Mouse (Mus musculus) gastrocnemius, adult 18-20 months (tissue): ENCODE measurements around the gene Cd200. TPM values are rescaled to one million over a fixed set of nuclear protein-coding genes. Genes with fewer than 3 reads are reported as not detected.
"Not testable (repeated sequence)": the region's sequence is repeated elsewhere in the genome, so short reads cannot be mapped to it uniquely, and the experiment has no call there.

Experiments
- DNase-seq: peaks from one replicate; pipeline ENCODE4 v3.0.0; 2021; ENCODE audit warnings: low spot score
- total RNA-seq, 2 experiments: library from RNA; stranded (reverse); gene quantifications; 2 replicates each; pipeline ENCODE4 v1.2.3; 2021

Cd200 gene
- total RNA-seq, 2 experiments from 2014 or later: 11.3 to 18.1 TPM

DNA sequence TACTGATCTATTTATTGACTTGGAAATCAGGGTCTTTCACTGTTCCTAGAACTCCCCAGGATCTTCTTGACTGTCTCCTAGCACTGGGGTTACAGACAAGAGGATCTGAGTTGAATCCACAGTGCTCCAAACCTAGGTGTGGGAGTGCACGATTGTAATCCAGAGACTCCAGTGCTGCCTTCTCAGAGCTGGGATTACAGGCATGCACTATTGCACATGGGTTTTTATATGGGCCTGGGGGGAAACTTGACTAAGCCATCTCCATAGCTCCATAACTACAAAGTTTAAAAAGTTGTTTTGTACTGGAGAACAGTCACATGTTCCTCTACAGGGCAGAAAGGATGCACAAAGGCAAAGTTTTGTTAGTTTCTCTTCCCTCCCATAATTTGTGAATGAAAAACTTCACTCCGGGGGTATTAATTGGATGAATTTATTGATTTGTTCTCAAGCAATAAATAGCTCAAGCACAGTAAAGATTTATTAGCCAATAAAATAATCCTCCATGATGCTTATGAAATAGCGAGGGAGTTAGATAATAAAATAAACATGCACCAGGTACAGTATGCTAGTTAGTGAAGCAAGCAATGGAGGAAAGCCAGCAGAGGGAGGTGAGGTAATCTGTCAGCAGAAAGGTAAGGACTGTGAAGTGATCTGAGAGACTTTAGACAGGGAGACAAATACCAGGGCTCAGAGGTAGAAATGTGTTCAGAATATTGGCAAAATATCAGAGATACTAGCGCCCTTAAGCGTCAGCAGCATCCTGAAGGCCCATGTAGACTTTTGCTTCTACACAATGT, 30.5 kb downstream of the Cd200 start:
- DNase-seq: no peak

DNA sequence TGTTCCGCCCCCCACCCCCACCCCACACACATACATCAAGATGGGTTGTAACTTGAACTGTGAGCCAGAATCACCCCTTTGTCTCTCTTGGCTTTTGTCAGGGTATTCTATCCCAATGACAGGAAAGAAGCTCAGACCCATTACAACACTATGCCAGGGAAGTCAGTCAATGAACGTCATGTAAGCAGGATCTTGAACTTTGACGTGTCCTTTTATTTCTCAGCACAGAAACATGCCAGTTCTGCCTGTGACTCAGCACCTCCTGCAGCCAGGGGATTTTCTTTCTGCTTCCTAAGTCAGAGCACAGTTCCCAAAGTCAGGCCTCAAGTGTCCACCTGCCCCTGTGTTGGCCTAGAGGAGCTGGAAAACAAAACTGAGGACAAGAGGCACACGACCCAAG, 31.5 kb downstream of the Cd200 start:
- DNase-seq: no peak

DNA sequence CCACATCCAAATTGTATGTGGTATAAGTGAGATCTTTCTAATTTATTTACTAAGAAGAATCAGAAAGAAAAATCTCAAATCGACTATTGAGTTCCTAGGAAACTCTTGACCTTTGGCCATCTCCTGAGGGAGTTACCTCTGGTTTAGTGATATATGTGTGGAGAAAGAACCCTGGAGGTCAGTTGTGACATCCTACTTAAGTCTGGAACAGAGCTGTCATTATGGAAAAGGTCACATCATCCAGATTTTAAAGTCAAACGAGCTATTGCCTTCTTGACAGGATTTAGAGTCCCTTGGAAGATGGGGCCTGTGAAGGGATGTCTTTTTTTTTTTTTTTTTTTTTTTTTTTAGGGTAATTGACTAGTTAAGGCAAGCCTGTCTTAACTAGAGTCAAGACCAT, 32.0 kb downstream of the Cd200 start:
- DNase-seq: no peak

DNA sequence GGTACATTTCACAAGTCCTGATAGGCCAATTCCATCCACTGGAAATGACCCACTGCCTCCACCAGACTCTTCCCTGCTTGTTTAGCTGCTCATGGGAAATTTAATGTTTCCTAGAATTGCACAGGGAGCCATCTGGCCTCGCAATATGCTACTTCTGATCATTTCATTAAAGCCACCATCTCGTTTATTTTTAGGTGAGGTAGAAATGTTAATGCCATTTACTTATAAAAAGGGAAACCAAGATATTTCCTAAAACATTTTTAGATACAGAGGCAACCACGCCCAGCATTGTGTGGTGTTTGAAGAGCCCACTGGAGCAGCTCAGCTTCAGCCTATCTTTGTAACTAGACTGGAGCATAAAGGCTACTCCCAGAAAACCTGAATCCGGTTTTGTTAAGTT, 32.6 kb downstream of the Cd200 start:
- DNase-seq: no peak

DNA sequence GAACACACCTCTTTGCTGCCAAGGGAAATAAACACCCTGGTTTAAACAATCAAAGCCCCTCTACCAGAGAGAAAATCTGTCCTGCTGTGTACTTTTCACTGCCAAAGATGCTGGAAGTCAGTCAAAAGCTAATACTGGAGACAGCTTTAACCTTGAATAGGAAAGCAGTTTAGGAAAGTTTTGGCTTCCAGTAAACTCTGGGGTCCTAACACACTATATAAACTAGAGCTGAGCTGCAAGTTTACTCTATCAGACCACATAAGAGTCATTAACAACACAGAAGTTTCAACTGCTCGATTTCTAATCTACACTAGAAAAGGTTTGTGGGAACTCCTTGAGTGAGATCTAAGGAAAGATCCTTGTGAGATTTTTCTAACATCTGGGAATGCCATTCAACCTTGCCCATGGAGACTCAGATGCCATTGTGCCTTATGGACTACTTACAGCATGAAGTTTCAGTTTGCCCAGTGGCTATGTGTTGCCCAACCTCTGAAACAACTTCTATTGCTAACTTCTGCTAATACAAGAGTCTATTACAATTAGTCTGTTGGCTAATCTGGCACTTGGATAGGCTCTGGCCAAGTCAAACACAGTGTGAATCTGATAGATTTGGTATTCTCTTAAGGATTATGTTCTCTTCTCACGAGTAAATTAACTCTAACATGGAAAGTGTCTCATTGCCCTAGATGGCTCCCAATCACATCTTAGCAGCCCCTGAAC, 33.2 kb downstream of the Cd200 start:
- DNase-seq: no peak

DNA sequence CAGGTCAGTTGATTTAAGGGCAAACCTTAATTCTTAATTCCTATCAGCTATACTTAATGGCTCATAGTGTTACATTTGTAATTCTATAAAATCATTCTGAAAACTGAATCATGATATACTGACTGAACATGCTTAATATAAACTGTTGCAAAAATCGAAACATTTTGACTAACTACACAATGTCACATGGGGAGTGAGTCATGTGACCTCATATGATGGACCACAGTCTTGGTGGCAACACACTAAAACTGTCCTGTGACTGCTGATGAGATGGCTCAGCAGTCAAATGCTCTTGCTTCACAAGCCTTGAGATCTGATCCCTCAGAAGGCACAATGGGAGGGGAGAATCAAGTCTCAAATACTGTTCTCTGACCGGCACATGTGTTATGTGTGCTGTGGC, 34.8 kb downstream of the Cd200 start:
- DNase-seq: no peak

DNA sequence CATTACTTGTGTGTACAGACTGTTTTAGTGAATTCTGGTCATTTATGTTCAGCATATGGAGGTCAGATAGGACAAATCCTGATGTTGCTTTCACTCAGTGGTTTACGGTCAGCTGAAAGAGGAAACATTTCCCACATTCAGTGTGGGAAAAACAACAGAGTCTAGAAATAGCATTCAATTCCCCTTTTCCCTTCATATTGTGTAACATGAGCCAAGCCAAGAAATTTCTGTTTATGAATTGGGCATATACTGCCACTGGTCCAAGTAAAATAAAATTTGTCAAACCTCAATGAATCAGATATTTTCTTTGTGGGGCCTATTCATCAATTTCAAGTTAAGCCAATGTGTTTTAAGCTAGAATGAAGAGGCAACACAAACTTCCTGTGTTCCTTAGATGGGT, 37.8 kb downstream of the Cd200 start:
- DNase-seq: no peak

DNA sequence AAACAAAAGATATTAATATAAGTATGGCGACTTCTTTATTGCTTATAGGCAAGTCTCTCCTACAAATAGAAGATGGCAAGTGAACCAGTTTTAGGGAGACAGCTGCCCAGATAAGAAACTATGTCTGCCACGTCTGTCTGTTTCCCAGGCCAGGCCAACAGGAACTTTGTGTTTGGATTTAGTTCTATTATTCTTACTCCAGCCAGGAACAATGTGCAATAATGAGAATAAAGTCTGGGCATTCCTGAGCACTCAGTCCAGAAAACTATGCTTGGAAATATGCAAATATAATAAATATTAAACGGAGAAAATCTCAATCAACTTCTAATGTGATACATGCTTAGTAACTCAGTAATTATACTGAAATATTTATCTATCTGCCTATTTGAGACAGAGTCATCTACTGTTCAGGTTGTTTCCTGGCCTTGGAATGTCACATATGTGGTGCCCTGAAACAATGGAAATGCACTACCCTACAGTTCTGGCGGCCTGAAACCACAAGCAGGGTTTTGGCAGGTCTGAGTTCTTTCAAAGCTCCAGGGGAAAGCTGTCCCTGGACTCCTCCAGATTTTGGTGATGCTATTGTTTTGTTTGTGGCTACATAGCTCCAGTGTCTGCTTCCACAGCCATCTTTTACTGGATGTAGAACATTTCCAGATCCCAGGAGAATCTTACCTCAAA, 39.4 kb downstream of the Cd200 start:
- DNase-seq: no peak

DNA sequence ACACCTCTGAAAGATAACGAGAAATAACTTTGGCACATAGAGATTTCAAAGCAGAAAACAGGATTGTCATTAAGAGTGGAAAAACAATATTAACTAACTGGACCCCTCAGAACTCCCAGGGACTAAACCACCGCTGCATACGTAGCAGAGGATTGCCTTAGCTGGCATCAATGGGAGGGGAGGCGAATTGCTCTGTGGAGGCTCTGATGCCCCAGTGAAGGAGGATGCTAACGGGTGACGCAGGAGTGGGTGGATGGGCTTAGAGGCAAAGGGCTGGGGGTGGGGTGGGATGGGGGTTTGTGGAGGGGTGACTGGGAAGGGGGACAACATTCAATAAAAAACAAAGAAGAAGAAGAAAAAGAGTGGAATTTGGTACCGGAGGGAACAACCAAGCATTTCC, 42.7 kb downstream of the Cd200 start:
- no peak for DNase-seq

DNA sequence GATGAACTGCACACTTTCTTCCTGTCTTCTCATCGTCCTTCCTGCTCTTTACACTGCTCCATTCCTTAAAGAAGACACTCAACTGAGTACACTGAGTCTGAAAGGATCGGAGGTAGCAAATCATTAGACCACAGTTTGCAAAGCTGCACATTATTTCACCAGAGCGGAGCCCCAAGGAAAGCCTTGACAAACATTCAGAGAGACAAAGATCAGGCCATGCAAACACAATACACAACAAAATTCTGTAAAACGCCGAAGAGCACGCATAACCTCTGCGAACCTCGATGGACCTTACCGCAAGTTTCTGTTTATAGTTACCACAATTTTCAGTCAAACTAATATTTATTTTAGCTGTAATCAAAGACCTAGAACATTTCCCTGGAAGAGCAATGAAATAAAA, 43.5 kb downstream of the Cd200 start:
- DNase-seq: no peak

DNA sequence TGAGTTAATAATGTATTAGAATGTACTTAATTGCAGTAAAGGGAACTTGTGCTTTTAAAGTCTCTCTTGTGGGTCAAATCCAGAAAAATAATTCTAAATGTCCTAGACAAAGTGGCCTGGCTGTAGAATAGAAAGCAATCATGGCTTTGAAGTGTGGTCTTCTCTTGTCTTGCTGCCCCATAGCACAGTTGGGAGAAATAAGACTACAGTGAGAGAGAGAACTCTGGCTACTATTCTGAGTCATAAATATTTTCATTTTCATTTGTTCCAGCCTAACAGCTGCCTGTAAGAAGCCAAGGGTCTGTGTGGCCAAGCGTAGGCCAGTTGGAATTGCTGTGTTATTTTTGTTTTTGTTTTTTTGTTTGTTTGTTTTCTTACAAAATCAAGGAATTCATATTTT, 44.2 kb downstream of the Cd200 start:
- DNase-seq: no peak

DNA sequence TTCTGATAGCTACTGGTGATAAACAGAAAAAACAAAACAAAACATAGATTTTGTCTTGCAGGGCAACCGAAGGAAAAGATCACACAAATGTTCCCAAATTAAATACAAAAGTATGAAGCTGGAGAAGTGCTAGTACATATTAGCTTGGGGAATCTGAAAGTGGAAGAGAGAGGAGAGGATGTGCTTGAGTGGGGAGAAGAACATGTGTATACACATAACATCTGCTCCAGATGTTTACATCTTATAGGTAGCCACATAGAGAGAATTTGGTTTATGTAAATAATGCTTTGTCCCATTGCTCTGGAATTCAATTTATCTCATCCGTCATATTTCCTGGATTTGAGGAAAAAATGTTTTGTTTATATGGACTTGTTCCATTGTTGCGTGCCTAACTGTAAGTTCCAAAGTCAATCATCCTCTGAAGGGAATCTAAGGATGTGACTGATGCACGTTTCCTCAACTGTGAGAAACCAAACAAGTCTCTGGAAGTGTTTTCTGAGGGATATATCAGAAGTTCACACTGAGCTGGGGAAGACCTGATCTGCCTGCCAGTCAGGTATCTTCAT, 45.3 kb downstream of the Cd200 start:
- no peak for DNase-seq

DNA sequence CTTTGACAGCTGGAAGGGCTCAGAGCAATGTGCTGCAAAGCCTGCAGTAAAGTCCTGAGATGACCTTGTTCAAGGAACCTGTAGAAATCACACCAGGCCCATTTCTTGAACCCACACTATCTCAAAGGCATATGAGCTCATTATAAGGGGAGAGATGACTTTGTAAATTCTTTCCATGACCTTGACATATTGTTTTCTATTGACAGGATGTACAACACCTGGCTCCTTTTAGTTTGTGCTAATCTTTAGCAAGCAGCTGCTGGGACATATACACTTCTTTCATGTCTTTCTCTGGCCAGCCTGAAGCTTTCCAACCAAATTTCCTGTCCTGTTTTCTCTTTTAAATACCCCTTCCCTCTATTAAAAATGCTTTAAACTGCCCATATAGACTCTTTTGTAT, 47.4 kb downstream of the Cd200 start:
- no peak for DNase-seq

DNA sequence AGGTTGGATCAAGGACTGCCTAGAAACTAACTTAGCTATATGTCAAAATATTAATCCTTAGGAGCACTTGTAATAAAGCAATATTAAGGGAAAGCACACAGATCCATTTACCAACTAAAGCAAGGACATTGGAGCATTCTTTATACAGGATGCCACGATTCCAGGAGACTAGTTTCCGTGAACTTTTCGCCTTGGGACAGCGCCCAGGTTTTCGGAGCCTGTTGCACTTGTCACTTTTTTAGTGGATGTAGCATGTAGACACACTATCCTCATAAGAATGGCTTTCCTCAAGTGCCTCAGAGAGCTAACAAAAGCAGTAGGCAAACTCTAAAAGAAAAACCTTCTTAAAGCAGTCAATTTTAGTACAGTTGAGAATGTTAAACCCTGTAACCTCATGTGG, 50.4 kb downstream of the Cd200 start:
- not testable (repeated sequence) for DNase-seq

DNA sequence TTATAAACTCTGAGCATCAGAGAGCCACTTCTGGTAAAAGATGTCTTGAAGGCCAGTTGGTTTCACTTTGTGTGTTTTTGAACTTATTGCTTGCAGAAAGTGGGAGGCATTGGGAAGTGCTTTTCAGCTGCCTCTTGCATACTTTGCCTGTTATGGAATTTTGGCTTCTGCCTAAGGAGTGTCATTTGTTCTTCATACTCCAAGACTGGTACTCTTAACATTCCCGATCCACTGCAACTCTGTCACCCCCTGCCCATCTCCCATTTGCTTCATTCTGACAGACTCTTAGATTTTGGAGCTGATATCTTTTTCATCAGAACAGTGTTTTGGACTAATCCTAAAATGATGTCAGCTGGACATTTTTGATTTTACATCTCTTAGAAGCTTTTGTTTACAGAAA, 51.7 kb downstream of the Cd200 start:
- no peak for DNase-seq

DNA sequence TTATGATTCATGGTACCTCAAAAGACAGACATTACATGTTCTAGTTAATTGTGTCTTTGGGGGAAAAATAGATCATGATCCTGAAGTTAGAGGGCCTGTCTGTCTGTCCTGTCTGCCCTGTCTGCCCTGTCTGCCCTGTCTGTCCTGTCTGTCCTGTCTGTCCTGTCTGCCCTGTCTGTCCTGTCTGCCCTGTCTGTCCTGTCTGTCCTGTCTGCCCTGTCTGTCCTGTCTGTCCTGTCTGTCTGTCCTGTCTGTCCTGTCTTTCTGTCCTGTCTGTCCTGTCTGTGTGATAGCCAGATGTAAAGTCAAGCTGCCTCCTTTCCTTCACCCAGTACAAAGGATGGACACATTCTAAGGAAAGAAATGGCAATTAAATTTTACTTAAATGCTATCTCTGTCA, 56.0 kb downstream of the Cd200 start:
- no peak for DNase-seq

DNA sequence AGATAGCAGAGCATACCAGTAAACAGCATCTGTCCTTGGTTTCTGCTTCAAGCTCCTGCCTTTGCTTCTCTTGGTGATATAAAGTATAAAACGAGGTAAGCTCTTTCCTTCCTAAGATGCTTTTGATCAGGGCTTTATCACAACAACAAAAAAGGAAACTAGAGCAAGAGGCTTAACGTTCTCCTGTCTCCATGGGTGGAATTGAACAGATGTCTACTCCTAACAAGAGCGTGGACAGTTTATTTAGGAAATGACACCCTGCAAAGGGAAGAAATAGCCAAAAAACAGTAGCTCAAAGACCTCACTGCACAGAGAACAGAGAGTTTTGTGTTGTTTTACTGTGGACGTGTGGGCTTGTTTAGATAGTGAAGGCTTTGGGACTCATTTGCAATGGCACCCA, 58.1 kb downstream of the Cd200 start:
- DNase-seq: no peak

DNA sequence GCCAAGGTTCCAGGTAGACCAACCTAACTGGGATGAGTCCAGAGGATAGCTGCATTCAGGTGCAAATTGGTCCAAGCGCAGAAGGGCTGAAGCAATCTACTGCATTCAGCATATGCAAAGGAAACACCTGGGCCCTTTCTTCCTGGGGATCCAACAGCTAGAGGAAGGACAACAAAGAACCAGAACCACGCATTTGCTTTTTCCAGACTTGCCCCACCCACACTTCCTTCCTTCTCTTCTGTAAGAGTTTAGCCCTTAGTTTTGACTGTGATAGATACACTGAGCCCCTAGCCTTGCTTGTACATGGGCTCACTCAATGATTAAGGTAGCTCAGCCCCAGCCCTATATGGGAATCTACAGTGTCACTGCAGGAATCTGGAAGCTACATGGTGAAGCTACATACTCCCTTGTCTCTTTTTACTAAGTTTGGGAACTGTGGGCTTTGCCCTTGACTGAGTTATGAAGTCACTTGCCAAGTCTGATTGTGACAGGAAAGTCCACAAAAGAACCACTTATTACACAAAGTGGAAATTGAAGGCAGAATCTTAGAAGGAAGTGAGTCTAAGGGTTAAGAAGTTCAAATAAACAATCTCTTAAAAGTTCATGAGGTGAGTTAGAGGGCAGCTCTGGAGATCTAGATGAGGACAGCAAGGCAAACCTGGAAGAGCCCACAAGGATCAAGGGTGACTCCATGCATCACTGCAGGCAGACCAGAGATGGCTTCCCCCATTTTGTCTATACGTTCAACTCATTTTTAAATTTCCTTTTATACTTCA, 59.1 kb downstream of the Cd200 start:
- no peak for DNase-seq

DNA sequence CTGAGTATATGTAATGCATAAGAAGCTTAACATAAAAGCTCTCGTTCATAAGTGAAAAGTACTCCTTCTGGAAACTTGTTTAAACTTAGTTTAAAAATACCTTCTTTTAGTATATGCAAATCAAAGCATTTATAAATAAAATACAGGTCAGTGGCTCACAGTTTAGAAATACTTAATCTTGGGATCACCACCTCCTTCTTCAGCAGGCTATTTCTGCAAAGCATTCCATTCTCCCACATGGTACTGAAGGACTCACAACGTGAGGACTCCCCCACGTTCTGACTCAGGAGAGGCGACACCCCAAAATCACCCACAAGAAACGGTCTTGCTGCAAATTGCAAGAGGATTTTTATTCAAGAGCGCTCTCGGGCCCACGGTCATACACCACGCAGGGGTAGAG, 60.6 kb downstream of the Cd200 start:
- DNase-seq: not testable (repeated sequence)

DNA sequence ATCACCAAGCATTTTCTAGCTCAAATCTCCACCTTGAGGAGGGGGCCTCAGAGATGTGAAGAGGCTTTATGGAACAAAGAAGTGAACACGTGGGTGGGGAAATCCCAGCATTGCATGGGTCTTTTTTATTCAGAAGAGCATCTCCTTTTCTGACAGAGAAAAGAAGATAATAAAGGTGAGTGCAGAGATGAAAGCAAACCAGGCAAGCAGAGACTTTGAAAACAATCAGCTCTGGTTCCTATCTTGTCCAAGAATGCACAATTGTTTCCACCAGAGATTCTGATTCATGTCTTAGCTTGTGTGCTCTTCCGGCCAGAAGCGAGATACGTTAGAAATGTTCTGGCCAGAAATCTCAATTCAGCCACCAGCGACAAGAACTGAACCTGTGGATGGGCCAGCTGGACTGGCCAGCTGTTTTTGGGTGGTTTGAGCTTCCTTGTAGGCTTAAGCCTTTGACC, 61.9 kb downstream of the Cd200 start:
- DNase-seq: no peak

DNA sequence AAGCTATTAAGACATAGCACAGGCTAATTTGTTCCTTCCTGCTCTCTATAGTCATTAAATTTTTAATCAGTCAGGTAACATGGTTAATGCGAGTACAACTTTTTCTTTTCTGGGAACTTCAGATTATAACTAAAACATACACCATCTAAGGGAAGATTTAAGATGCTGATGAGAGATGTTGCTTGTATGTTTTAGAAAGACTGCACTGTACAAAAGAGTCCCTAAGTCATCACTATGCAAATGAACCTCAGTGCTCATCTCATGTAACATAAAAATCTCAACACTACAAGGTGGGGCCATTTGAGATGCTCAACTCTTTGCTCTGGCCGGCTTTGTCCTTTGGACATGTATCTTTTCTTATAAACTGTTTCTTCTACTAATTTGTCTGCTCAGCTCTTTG, 62.5 kb downstream of the Cd200 start:
- no peak for DNase-seq
